Mouse (Mus musculus) adrenal gland, adult 10 weeks (tissue): Measurements from ENCODE around the gene Zp1. TPM values are rescaled to one million over a fixed set of nuclear protein-coding genes. Genes with fewer than 3 reads are reported as not detected.

Source experiments
- polyA plus RNA-seq: library from polyadenylated mRNA; stranded (reverse); fragments of 350-450 nt; fragmentation: Illumina TruSeq; extraction: RNeasy Lipid Tissue Mini Kit (QIAGEN cat#74804); gene quantifications from one replicate; pipeline ENCODE4 v1.2.3, GENCODE M21; 2014; ENCODE audit warnings: low read depth, low replicate concordance

The Zp1 gene
- not detected for polyA plus RNA-seq

DNA sequence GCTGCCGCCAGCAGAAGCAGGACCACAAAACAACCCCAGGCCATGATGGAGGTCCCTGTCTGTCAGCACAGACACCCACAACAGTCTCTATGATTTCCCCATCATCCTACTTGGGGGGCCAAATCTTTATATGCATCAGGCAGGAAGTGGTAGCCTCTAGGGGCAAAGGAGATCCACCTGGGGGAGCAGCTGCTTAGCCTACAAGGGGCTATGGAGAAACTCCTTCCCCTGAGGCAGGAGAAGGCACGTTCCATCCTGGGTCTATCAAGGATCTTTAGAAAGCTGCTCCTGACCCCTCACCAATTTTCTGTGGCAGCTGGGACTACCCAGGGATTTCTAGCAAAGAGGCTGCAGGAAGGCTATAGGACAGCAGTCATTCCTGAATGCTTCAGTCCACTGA lies at the start of gene Zp1:
Zp1 (minus strand) TSS at position 101 of the 400 bp plus-strand sequence.

DNA sequence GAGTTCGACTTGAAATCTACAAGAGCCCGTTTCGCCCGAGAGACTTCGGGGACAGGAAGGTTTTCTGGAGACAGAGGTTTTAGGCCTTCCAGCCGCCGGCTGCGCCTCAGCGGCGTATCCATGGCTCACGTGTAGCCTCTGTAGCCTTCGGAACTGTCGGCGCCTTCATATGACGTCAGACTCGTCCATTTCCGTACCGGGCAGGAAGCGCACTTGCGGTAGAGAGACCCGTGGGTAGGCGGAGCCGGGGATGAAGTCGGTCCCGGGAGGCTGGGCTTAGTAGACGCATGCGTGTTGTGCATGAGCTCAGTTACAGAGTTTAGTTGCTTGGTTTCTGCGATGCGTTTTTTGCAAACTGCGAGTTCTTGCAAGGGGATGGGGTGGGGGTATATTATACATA lies 28.7 kb upstream of the Zp1 start, which contains the start of gene Ccdc86:
Ccdc86 (minus strand) TSS at position 155 of the 400 bp plus-strand sequence.

DNA sequence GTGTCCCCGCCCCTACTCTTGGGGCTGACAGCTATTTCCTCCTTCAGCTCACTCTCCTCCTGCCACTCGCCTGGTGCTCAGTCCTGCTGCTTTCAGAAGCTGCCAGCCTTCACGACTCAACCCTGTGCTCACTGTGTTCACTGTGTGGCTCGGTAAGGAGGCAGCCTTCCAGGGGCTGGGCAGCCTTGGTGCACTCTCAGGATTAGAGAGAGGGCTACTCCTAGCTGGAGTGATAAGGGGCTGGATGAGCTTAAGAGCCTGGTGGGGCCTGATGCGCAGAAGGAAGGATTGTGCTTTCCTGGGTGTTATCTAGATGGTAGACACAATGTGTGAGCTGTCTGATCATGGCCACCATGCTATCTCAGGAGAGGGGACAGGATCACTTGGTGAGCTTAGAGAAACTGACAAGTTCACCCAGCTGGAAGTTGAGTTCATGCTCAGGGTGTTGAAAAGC lies 16.7 kb upstream of the Zp1 start, which contains the start of gene Ptgdr2:
Ptgdr2 (plus strand) TSS at position 51 of the 454 bp plus-strand sequence.

DNA sequence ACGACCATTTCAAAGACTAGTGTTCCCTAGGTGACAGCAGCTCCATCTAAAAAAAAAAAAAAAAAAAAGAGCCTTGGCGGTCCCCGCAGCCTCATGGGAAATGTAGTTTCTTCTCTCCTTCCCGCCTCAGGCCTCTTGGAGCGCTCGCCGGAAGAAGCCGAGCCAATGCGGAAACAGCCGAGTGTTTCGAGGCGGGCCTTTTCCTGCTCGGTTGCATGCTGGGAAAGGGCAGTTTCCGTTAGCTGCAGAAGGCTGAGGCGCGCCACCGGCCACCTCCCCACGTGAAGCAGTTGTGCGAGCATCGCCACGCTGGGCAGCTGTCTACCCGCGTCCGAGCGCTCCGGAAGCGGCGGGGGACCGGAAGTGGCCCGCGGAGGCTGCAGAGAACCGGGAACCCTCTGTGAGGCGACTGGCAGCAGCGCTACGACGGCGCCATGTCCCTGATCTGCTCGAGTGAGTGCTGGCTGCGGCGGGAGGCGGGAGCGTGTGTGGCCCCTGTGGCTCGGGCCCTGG lies 25.4 kb downstream of the Zp1 start, which contains the start of gene Prpf19:
Prpf19 (plus strand) TSS at position 216 of the 513 bp plus-strand sequence.

DNA sequence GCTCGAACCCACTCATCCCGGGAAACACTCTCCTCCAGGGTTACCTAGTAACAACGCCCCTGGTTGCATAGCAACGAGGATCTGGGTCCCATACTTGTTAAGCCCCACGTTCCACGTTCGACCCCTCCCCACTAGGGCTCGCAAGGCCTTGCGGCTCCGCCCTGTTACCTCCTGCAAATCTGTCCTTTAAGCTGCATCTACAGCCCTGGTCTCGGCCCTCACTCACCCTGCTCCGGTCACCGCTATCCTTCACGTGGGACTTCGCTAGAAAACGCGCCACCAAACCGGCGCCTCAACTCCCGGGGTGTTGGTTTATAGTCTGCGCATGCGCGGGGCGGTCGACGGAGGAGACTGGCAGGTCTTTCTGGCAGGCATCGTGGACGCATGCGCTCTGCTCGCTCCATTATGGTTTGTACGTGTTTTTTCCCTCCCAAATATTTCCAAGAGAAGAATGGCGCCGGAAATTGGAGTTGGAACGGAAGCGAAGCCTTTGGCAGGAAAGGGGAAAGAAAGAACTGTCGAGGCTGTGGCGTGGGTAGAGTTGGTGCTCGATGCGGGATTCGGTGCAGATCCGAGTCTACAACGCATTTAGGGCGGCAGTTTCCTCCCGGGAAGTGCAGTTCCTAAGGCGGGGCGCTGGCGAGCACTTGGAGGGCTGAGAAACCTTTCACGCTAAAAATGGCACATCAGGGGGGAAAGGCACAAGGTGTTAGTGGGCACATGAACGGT lies 38.8 kb downstream of the Zp1 start, which contains the start of gene Tmem109:
Tmem109 (minus strand) TSS at position 576 of the 729 bp plus-strand sequence.

DNA sequence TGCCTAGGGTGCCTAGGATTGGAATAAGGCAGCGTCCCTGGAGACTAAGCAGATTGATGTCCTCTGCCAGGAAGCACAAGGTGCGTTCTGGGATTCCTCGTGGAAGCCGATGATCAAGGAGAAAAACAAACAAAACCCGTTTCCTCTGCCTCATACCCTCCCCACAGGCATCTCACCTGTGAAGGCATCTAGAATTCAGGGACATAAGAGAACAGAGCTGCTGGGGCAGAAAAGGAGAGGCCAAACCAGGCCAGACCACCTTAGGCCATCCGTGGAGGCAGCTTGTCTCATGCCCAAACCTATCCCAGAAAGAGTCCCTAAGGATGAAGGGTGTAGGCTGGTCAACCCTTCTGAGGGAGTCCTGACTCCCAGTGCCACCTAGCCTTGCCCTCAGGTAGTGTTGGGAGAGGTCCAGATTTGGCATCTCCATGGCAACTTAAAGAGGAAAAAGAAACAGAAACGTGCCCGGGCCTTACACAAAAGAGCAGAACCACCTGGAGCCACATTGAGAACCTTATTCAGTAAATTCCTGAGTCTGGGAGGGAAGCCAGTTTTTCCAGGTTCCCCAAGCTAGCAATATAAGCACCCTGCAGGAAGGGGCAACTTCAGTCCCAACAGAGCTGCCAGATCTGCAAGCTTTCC lies 50.4 kb downstream of the Zp1 start, which contains the start of gene Tmem132a:
Tmem132a (minus strand) TSS at position 55 of the 642 bp plus-strand sequence.

Other genes starting within 250 kb of the Zp1 start
- not detected for gene Pga5, start 242.6 kb downstream of the Zp1 start, polyA plus RNA-seq
- gene Vps37c, start 231.9 kb downstream of the Zp1 start, polyA plus RNA-seq: 3.1 TPM
- not detected for gene Cd5, start 181.6 kb downstream of the Zp1 start, polyA plus RNA-seq
- gene Cd6, start 90.6 kb downstream of the Zp1 start, polyA plus RNA-seq: not detected
- 1.0 TPM for gene Slc15a3, start 80.9 kb downstream of the Zp1 start, polyA plus RNA-seq
- not detected for gene Tmem132a, start 50.7 kb downstream of the Zp1 start, polyA plus RNA-seq
- 7.3 TPM for gene Tmem109, start 38.6 kb downstream of the Zp1 start, polyA plus RNA-seq
- 81.8 TPM for gene Prpf19, start 25.4 kb downstream of the Zp1 start, polyA plus RNA-seq
- gene Ptgdr2, start 16.5 kb upstream of the Zp1 start, polyA plus RNA-seq: not detected
- 3.3 TPM for gene Ccdc86, start 28.6 kb upstream of the Zp1 start, polyA plus RNA-seq
- 4.1 TPM for gene Ms4a10, start 54.0 kb upstream of the Zp1 start, polyA plus RNA-seq
- gene Ms4a15, start 72.6 kb upstream of the Zp1 start, polyA plus RNA-seq: not detected
- not detected for gene Ms4a18, start 97.4 kb upstream of the Zp1 start, polyA plus RNA-seq
- gene Ms4a8a, start 160.5 kb upstream of the Zp1 start, polyA plus RNA-seq: 0.93 TPM
- gene 1700017D01Rik, start 210.2 kb upstream of the Zp1 start, polyA plus RNA-seq: not detected
- not detected for gene 1700025F22Rik, start 244.7 kb upstream of the Zp1 start, polyA plus RNA-seq